Comparison of ENCODE assay signal across 22 mouse cellular contexts in genomic region chr2:104144004-104144403, GRCm38 (mm10). TPM values are rescaled to one million over a fixed set of nuclear protein-coding genes. Genes with fewer than 3 reads are reported as not detected.
DNase-seq lines count a peak whose midpoint lies in the region; ATAC-seq and TF ChIP-seq lines count a peak whose summit lies in the region.
"Had no signal": no experiment of that assay in that cellular context is flagged by ENCODE, and none has a peak within 500 bp of the region (broad histone marks: within the 10 kb centered on the region; RNA-seq: fewer than 3 reads in every experiment).

No protein-coding gene starts in this region.

- no peaks in the 10 kb centered on the region for H3K36me3 ChIP-seq in midbrain, embryonic 11.5 days (ENCODE audit: control insufficient read depth, insufficient read depth, low read length)
- H3K36me3 ChIP-seq in midbrain, embryonic 10.5 days = no peaks in the 10 kb centered on the region
- no peaks in the 10 kb centered on the region for H3K36me3 ChIP-seq in CH12.LX (replicated peaks in 1 of 2; ENCODE audit: control insufficient read depth in 1 of 2, insufficient read depth in 1 of 2, low read length in 1 of 2)
- H3K36me3 ChIP-seq: G1E had no signal

- in situ Hi-C loops in CH12.LX (cut with MboI; ENCODE audit: low pct_ligation_motif_present, low pct_unique_long_range_greater_than_20kb, low sequenced_read_pairs) = loop anchor here (25.0 kb wide), 1 partner anchor 168 kb away; no protein-coding TSS in a partner anchor

- H3K79me2 ChIP-seq in CH12.LX (replicated peaks; ENCODE audit: control insufficient read depth, extremely low read depth, insufficient read depth, poor library complexity, severe bottlenecking) = no peaks in the 10 kb centered on the region

- TF ChIP-seq EP300 in CH12.LX (IDR thresholded peaks at IDR 0.05; ENCODE audit: low read length) = no peak

- peak; percentile 12 for DNase-seq in midbrain, embryonic 11.5 days (ENCODE audit: low spot score, missing footprints)
- DNase-seq in midbrain, embryonic 10.5 days (ENCODE audit: low spot score) = no peak
- peak; percentile 68 for DNase-seq in CH12.LX (ENCODE audit: extremely low read depth)
- DNase-seq in spleen, adult 12 weeks (ENCODE audit: low spot score) = no peak
- DNase-seq: adrenal gland, adult 2 months; adrenal gland, adult 8-10 months; adrenal gland, postnatal 10 days; adrenal gland, postnatal 14 days; adrenal gland, postnatal 25 days; adrenal gland, postnatal 36 days; B cell, adult 2 months; cerebellum, adult 11 months; cerebellum, adult 11-12 months; cerebellum, adult 18-20 months; cerebellum, adult 2 months had no signal

- TF ChIP-seq RAD21 in CH12.LX (IDR thresholded peaks at IDR 0.05; ENCODE audit: low read depth, low read length) = no peak

- H3K27ac ChIP-seq in midbrain, embryonic 11.5 days (ENCODE audit: low read depth, low read length) = no peak overlapping the region
- no peak overlapping the region for H3K27ac ChIP-seq in midbrain, embryonic 10.5 days (replicated peaks)
- H3K27ac ChIP-seq in CH12.LX (ENCODE audit: insufficient read depth, low read depth) = no peak overlapping the region

- no peaks in the 10 kb centered on the region for H3K4me1 ChIP-seq in midbrain, embryonic 11.5 days (ENCODE audit: control insufficient read depth, insufficient read depth, low read length)
- peaks cover 4% of the 10 kb centered on the region; the same call in 1 of the 2 replicates for H3K4me1 ChIP-seq in midbrain, embryonic 10.5 days
- H3K4me1 ChIP-seq in CH12.LX (ENCODE audit: control insufficient read depth in 1 of 2, insufficient read depth in 2 of 2) = peaks cover 9 to 34% of the 10 kb centered on the region in 2 experiments

- no peak for TF ChIP-seq POLR2A in CH12.LX (IDR thresholded peaks at IDR 0.05; ENCODE audit: low read depth, low read length)

- no peaks in the 10 kb centered on the region for H3K9me3 ChIP-seq in midbrain, embryonic 11.5 days (ENCODE audit: control insufficient read depth, low read length)
- H3K9me3 ChIP-seq in midbrain, embryonic 10.5 days (replicated peaks) = no peaks in the 10 kb centered on the region
- no peaks in the 10 kb centered on the region for H3K9me3 ChIP-seq in CH12.LX (replicated peaks; ENCODE audit: low read length)
- H3K9me3 ChIP-seq: G1E had no signal

- no peak overlapping the region for H3K9ac ChIP-seq in midbrain, embryonic 11.5 days (ENCODE audit: low read length)
- H3K9ac ChIP-seq in CH12.LX (ENCODE audit: insufficient read depth, low read depth) = no peak overlapping the region

- dilution Hi-C loops in CH12.LX (cut with MboI; ENCODE audit: extremely low pct_ligation_motif_present, extremely low pct_unique_long_range_greater_than_20kb, low sequenced_read_pairs) = no loop called here

- TF ChIP-seq CTCF in CH12.LX (conservative IDR thresholded peaks at IDR 0.05 in 1 of 2, IDR thresholded peaks at IDR 0.05 in 1 of 2; ENCODE audit: low read depth in 2 of 2, low read length in 2 of 2) = no peak

- no peak overlapping the region for H3K4me2 ChIP-seq in midbrain, embryonic 11.5 days
- 0 out of 2 replicates have a peak overlapping the region, but pooled peaks have one; percentile 11 for H3K4me2 ChIP-seq in CH12.LX (ENCODE audit: insufficient read depth, low read depth, poor library complexity, severe bottlenecking)

- no peak for ATAC-seq in midbrain, embryonic 11.5 days (ENCODE audit: low FRiP score)
- ATAC-seq: activated CD4-positive, CD25-positive, alpha-beta regulatory T cell, adult 4 months; CD4-positive, CD25-positive, alpha-beta regulatory T cell, adult 4 months; Patski had no signal

- WGBS in midbrain, embryonic 11.5 days = 92% methylated on average over 12 of the region's 12 CpGs
- WGBS in midbrain, embryonic 10.5 days = 93% methylated on average over 12 of the region's 12 CpGs

- H3K27me3 ChIP-seq in midbrain, embryonic 11.5 days (ENCODE audit: control insufficient read depth, insufficient read depth, low read length) = no peaks in the 10 kb centered on the region
- no peaks in the 10 kb centered on the region for H3K27me3 ChIP-seq in midbrain, embryonic 10.5 days (ENCODE audit: low read depth, poor library complexity, severe bottlenecking)
- H3K27me3 ChIP-seq in CH12.LX (replicated peaks) = no peaks in the 10 kb centered on the region
- H3K27me3 ChIP-seq: Patski had no signal

- H3K4me3 ChIP-seq in midbrain, embryonic 11.5 days (ENCODE audit: low read depth, low read length) = no peak overlapping the region
- H3K4me3 ChIP-seq in midbrain, embryonic 10.5 days = no peak overlapping the region
- H3K4me3 ChIP-seq in CH12.LX (replicated peaks in 1 of 3; ENCODE audit: low read depth in 2 of 3, low read length in 2 of 3, poor library complexity in 1 of 3) = no peak overlapping the region

TF ChIP-seq in CH12.LX, 34 proteins besides CTCF, POLR2A, EP300 and RAD21:
- peak; percentile 60 for TF ChIP-seq BHLHE40 (IDR thresholded peaks at IDR 0.05; ENCODE audit: low read depth, low read length)
- no peak for TF ChIP-seq JUN (IDR thresholded peaks at IDR 0.05; ENCODE audit: insufficient read depth, low read depth, low read length)
- TF ChIP-seq USF1 (IDR thresholded peaks at IDR 0.05; ENCODE audit: low read depth, low read length) = no peak
- 0 out of 2 replicates have a peak, but pooled peaks have one; percentile 34 for TF ChIP-seq IRF4 (IDR thresholded peaks at IDR 0.05; ENCODE audit: low read depth, low read length)
- peak; percentile 56 for TF ChIP-seq ETS1 (conservative IDR thresholded peaks at IDR 0.05; ENCODE audit: low read depth, low read length)
- no peak for TF ChIP-seq CHD2 (IDR thresholded peaks at IDR 0.05; ENCODE audit: low read length)
- 0 out of 2 replicates have a peak, but pooled peaks have one; percentile 23 for TF ChIP-seq MAX (IDR thresholded peaks at IDR 0.05; ENCODE audit: low read length)
- 0 out of 2 replicates have a peak, but pooled peaks have one; percentile 26 for TF ChIP-seq ELF1 (IDR thresholded peaks at IDR 0.05; ENCODE audit: low read depth, low read length)
- TF ChIP-seq ZC3H11A (IDR thresholded peaks at IDR 0.05; ENCODE audit: low read depth, low read length) = no peak
- TF ChIP-seq GABPA (IDR thresholded peaks at IDR 0.05; ENCODE audit: insufficient replicate concordance, low read depth, low read length) = no peak
- no peak for TF ChIP-seq KAT2A (IDR thresholded peaks at IDR 0.05; ENCODE audit: insufficient replicate concordance, low read length)
- no peak for TF ChIP-seq RCOR1 (conservative IDR thresholded peaks at IDR 0.05; ENCODE audit: low read depth, low read length)
- no peak for TF ChIP-seq UBTF (IDR thresholded peaks at IDR 0.05; ENCODE audit: low read depth, low read length)
- TF ChIP-seq ZKSCAN1 (IDR thresholded peaks at IDR 0.05; ENCODE audit: borderline replicate concordance, low read depth, low read length) = no peak
- no peak for TF ChIP-seq NELFE (IDR thresholded peaks at IDR 0.05; ENCODE audit: low read depth, low read length)
- no peak for TF ChIP-seq PAX5 (IDR thresholded peaks at IDR 0.05; ENCODE audit: low read length)
- TF ChIP-seq SMC3 (IDR thresholded peaks at IDR 0.05; ENCODE audit: low read depth, low read length) = no peak
- no peak for TF ChIP-seq ZMIZ1 (IDR thresholded peaks at IDR 0.05; ENCODE audit: low read depth, low read length)
- TF ChIP-seq NRF1 (IDR thresholded peaks at IDR 0.05; ENCODE audit: low read depth, low read length) = no peak
- TF ChIP-seq USF2 (conservative IDR thresholded peaks at IDR 0.05; ENCODE audit: low read depth, low read length) = no peak
- no peak for TF ChIP-seq ZNF384 (IDR thresholded peaks at IDR 0.05; ENCODE audit: low read depth, low read length)
- no peak for TF ChIP-seq POLR2AphosphoS2 (IDR thresholded peaks at IDR 0.05; ENCODE audit: low read depth, low read length)
- TF ChIP-seq E2F4 (IDR thresholded peaks at IDR 0.05; ENCODE audit: insufficient replicate concordance, low read depth, low read length) = no peak
- TF ChIP-seq MYC (IDR thresholded peaks at IDR 0.05; ENCODE audit: low read depth, low read length) = no peak
- TF ChIP-seq TCF12 (IDR thresholded peaks at IDR 0.05; ENCODE audit: low read depth, low read length) = no peak
- no peak for TF ChIP-seq MXI1 (IDR thresholded peaks at IDR 0.05; ENCODE audit: low read depth, low read length)
- no peak for TF ChIP-seq CHD1 (IDR thresholded peaks at IDR 0.05; ENCODE audit: low read depth, low read length)
- no peak for TF ChIP-seq MEF2A (IDR thresholded peaks at IDR 0.05; ENCODE audit: borderline replicate concordance, low read depth, low read length)
- no peak for TF ChIP-seq HCFC1 (IDR thresholded peaks at IDR 0.05; ENCODE audit: low read depth, low read length)
- no peak; the same call in 1 of the 2 replicates for TF ChIP-seq JUND (conservative IDR thresholded peaks at IDR 0.05; ENCODE audit: low read depth, low read length)
- TF ChIP-seq TBP (conservative IDR thresholded peaks at IDR 0.05; ENCODE audit: low read depth, low read length) = no peak

RNA-seq across cellular contexts. Expression of gene A930018P22Rik, which starts 21.4 kb away (rescaled TPM):
- 0.16 and 0.34 TPM in 2 replicates for polyA plus RNA-seq in midbrain, embryonic 11.5 days (2014; fragmentation: Nextera tagmentation; extraction: Ambion mirVana)
- polyA plus RNA-seq in midbrain, embryonic 10.5 days (2016; fragmentation: Nextera tagmentation; extraction: Ambion mirVana) = 0.25 TPM in 1 of 2 replicates, not detected in the other
- total RNA-seq in CH12.LX (2012; rRNA removed) (not detected in 2 replicates), CH12.LX (2014; rRNA removed) (not detected in 2 replicates)
- polyA plus RNA-seq in CH12.LX (2012; ENCODE audit: insufficient read length, low read depth) = not detected in 2 replicates
- total RNA-seq: ES-E14, G1E, MEL had no signal
- polyA plus RNA-seq: activated CD4-positive, CD25-positive, alpha-beta regulatory T cell, adult 4 months; brain, embryonic 14.5 days; CD4-positive, CD25-positive, alpha-beta regulatory T cell, adult 4 months; G1E; Patski had no signal

RNA-seq across cellular contexts. Expression of gene Cd59a, which starts 48.4 kb away (rescaled TPM):
- polyA plus RNA-seq in midbrain, embryonic 11.5 days (2014; fragmentation: Nextera tagmentation; extraction: Ambion mirVana) = 29.2 and 31.2 TPM in 2 replicates
- polyA plus RNA-seq in midbrain, embryonic 10.5 days (2016; fragmentation: Nextera tagmentation; extraction: Ambion mirVana) = 25.5 and 26.5 TPM in 2 replicates
- total RNA-seq in CH12.LX (2012; rRNA removed) = 2.9 and 4.5 TPM in 2 replicates
- total RNA-seq in CH12.LX (2014; rRNA removed) = 4.8 and 5.8 TPM in 2 replicates
- polyA plus RNA-seq in CH12.LX (2012; ENCODE audit: insufficient read length, low read depth) = 6.6 TPM in 2 replicates

Comparison
In these comparisons a context has a peak if more than half of its experiments do, and no peak if none do; other contexts are left out.
1. DNase-seq: peak in midbrain, embryonic 11.5 days (single experiment) and CH12.LX (single experiment); none in midbrain, embryonic 10.5 days (single experiment) and spleen, adult 12 weeks (single experiment).